29 mouse cellular contexts compared by ENCODE assay signal in genomic region chr13:115025394-115025793, GRCm38 (mm10).
"Had no signal": no experiment of that assay in that cellular context is flagged by ENCODE, and none has a peak within 500 bp of the region (broad histone marks: within the 10 kb centered on the region; RNA-seq: fewer than 3 reads in every experiment).

No protein-coding gene starts in this region.

- H3K9ac ChIP-seq: embryonic facial prominence, embryonic 12.5 days; embryonic facial prominence, embryonic 13.5 days; embryonic facial prominence, embryonic 15.5 days; forebrain, embryonic 12.5 days; forebrain, embryonic 13.5 days; forebrain, embryonic 15.5 days; forebrain, postnatal 0 days had no signal

- ATAC-seq: forebrain, embryonic 13.5 days; forebrain, embryonic 14.5 days; forebrain, embryonic 15.5 days; forebrain, embryonic 16.5 days; forebrain, postnatal 0 days had no signal

- H3K9me3 ChIP-seq: embryonic facial prominence, embryonic 10.5 days; embryonic facial prominence, embryonic 12.5 days; embryonic facial prominence, embryonic 13.5 days; embryonic facial prominence, embryonic 15.5 days; forebrain, embryonic 10.5 days; forebrain, embryonic 12.5 days; forebrain, embryonic 13.5 days; forebrain, embryonic 15.5 days had no signal

- H3K4me3 ChIP-seq: embryonic facial prominence, embryonic 10.5 days; embryonic facial prominence, embryonic 12.5 days; embryonic facial prominence, embryonic 13.5 days; embryonic facial prominence, embryonic 15.5 days; erythroblast, embryonic 14.5 days; forebrain, embryonic 10.5 days; forebrain, embryonic 12.5 days; forebrain, embryonic 13.5 days; forebrain, embryonic 15.5 days; gastrocnemius, adult 2 months; heart, adult 2 months had no signal

- H3K4me2 ChIP-seq: embryonic facial prominence, embryonic 12.5 days; embryonic facial prominence, embryonic 13.5 days; embryonic facial prominence, embryonic 15.5 days; forebrain, embryonic 12.5 days; forebrain, embryonic 13.5 days; forebrain, embryonic 15.5 days had no signal

- H3K27ac ChIP-seq: embryonic facial prominence, embryonic 10.5 days; embryonic facial prominence, embryonic 12.5 days; embryonic facial prominence, embryonic 13.5 days; embryonic facial prominence, embryonic 15.5 days; forebrain, embryonic 10.5 days; forebrain, embryonic 12.5 days; forebrain, embryonic 13.5 days; forebrain, embryonic 15.5 days; gastrocnemius, adult 2 months; heart, adult 2 months had no signal

- DNase-seq: cerebellum, adult 2 months; cerebellum, adult 8-10 months; cerebellum, adult 9-10 months; cerebellum, adult 9-11 months; cerebellum, postnatal 10 days; cerebellum, postnatal 14 days; cerebellum, postnatal 25 days; cerebellum, postnatal 36 days; embryo, embryonic 11 days; forebrain, postnatal 0 days; gastrocnemius, adult 2 months; gastrocnemius, postnatal 10 days; gastrocnemius, postnatal 14 days; gastrocnemius, postnatal 25 days; gastrocnemius, postnatal 36 days; heart, adult 11 months; heart, adult 18-20 months; heart, adult 2 months had no signal

- H3K27me3 ChIP-seq: embryonic facial prominence, embryonic 12.5 days; embryonic facial prominence, embryonic 13.5 days; embryonic facial prominence, embryonic 15.5 days; forebrain, embryonic 12.5 days; forebrain, embryonic 13.5 days; forebrain, embryonic 15.5 days had no signal

- H3K36me3 ChIP-seq: embryonic facial prominence, embryonic 10.5 days; embryonic facial prominence, embryonic 12.5 days; embryonic facial prominence, embryonic 13.5 days; embryonic facial prominence, embryonic 15.5 days; forebrain, embryonic 10.5 days; forebrain, embryonic 12.5 days; forebrain, embryonic 15.5 days had no signal

- H3K4me1 ChIP-seq: embryonic facial prominence, embryonic 10.5 days; embryonic facial prominence, embryonic 12.5 days; embryonic facial prominence, embryonic 13.5 days; embryonic facial prominence, embryonic 15.5 days; forebrain, embryonic 10.5 days; forebrain, embryonic 12.5 days; forebrain, embryonic 13.5 days; forebrain, embryonic 15.5 days had no signal
